Mouse (Mus musculus): Measurements from ENCODE around the gene Acoxl.

DNA sequence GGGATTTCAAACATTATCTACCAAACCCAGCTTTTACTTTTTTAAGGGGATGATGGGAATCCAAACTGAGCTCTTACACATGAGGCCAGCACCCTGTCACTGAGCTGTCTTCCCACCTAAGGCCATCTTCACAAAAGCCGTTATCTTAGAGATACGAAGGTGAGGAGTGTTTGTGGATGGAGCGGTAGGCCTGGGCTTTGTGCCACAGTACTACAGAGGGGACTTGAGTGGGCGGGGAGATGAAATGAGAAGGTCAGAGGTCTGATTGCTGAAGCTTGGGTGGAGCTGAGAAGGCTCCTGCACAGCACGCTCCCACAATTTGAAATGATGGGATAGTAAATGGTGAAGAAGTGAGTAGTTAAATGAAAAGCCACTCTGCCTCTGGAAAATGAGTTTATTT lies 266.1 kb downstream of the Acoxl start:
- no peak for TF ChIP-seq CTCF (IDR thresholded peaks at IDR 0.05; ENCODE audit: insufficient read depth, low read depth, low read length)
- TF ChIP-seq POLR2A (IDR thresholded peaks at IDR 0.05; ENCODE audit: insufficient read depth, low read depth, low read length), result no peak

Measured in olfactory bulb, adult 2 months (tissue).